Mouse (Mus musculus) adrenal gland, adult 8-10 months (tissue): ENCODE measurements around the gene Marveld3. TPM values are rescaled to one million over a fixed set of nuclear protein-coding genes. Genes with fewer than 3 reads are reported as not detected.

ENCODE experiments used
- total RNA-seq, 4 experiments: library from RNA; stranded (reverse); gene quantifications; 2 replicates each; pipeline ENCODE4 v1.2.4; 2022

Marveld3 gene
- total RNA-seq, 4 experiments from 2014 or later = 0.16 to 0.43 TPM; not detected in 2

Other genes starting within 250 kb of the Marveld3 start
- 10 to 100 TPM; 42.1 to 57.0 (median 46.1) TPM for gene Atxn1l, start 224.5 kb downstream of the Marveld3 start, total RNA-seq
- gene Ap1g1, start 183.6 kb downstream of the Marveld3 start, total RNA-seq = 100 to 1,000 TPM in 1 of 4 experiments, 10 to 100 TPM in 3; 76.0 to 103 (median 90.0) TPM
- gene Phlpp2, start 93.7 kb downstream of the Marveld3 start, total RNA-seq = 10 to 100 TPM in 3 of 4 experiments, 1 to 10 TPM in 1; 10.0 to 13.2 (median 11.6) TPM
- gene Tat, start 28.2 kb upstream of the Marveld3 start, total RNA-seq = under 1 TPM; 0.10 to 0.58 (median 0.25) TPM
- gene Chst4, start 77.5 kb upstream of the Marveld3 start, total RNA-seq = 1 to 10 TPM in 2 of 4 experiments, under 1 TPM in 2; 0.89 to 1.9 (median 1.4) TPM
- 10 to 100 TPM in 3 of 4 experiments, 1 to 10 TPM in 1; 9.9 to 16.1 (median 12.8) TPM for gene Zfp612, start 117.5 kb upstream of the Marveld3 start, total RNA-seq
- gene Gm21964, start 139.0 kb upstream of the Marveld3 start, total RNA-seq = not detected
- not detected for gene Gm17720, start 140.6 kb upstream of the Marveld3 start, total RNA-seq
- 1 to 10 TPM in 2 of 4 experiments, under 1 TPM in 1, not detected in 1; 0.52 to 2.2 (median 1.5) TPM for gene Calb2, start 206.0 kb upstream of the Marveld3 start, total RNA-seq